Mouse (Mus musculus) testis, adult 2 months (tissue): ENCODE data around the gene Lgals4.

Experiments used
- CTCF ChIP-seq: fragments of 200-500 bp; IDR thresholded peaks from 2 replicates; pipeline ENCODE4 v1.5.1; 2012; ENCODE audit warnings: low read depth, mild to moderate bottlenecking, inconsistent platforms, low read length, moderate library complexity; ENCODE audit not compliant: control insufficient read depth, insufficient read depth, insufficient replicate concordance
- POLR2A ChIP-seq: fragments of 200-500 bp; IDR thresholded peaks from 2 replicates; pipeline ENCODE4 v1.6.1; 2012; ENCODE audit warnings: low read depth, mild to moderate bottlenecking, inconsistent platforms, low read length, moderate library complexity; ENCODE audit not compliant: control insufficient read depth

- TF ChIP-seq CTCF, result no peak
- no peak; the same call in 1 of the 2 replicates for TF ChIP-seq POLR2A
Measured at GRCm38 (mm10) chr7:28809401-28810089, 24.1 kb upstream of the Lgals4 start.
